Mouse (Mus musculus) lung, postnatal 36 days (tissue): ENCODE results near the gene Gm438.
"Not testable (repeated sequence)": the region's sequence is repeated elsewhere in the genome, so short reads cannot be mapped to it uniquely, and the experiment has no call there.

Source experiments
- DNase-seq: peaks from one replicate; pipeline ENCODE4 v3.0.0; 2022; ENCODE audit warnings: mixed read lengths

Gm438 gene

DNA sequence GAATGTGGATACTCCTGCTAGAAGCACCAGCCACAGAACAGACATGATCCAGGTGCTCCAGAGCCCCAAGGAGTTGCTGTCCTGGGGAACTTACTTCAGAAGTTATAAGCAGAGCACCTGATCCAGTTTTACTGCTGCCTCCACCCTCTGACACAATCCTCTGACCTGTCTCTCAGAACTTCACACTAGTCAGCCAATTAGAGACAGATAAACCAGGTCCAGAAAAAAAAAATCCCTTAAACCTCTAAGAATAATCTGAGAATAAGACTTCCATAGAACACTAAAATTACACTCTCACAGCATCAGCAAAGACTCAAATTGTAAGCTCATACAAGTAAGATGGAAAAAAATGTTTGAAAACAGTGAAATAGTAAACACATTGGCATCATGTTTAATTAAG lies at the start of gene Gm438:
TSS of gene Gm438 (minus strand) at position 101 of the 400 bp plus-strand sequence.
- no peak for DNase-seq

DNA sequence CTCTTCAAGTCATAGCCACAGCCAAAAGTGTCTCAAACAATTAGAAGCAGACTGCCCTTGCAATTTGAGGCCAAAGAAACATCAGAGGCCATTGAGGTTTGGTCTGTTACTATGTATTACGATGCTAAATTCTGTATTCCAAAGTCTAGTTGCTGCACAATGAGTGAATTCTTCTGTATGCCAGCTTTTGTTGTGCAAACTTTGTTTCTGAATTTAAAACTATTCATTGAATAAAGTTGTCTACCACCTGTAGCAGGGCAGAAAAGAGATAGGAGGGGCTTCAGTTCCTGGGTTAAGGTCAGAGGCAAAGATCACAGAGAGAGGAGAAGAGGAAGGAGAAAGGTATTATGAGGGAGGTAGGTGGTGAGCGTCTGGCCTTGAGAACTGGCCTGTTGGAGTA lies 38.3 kb upstream of the Gm438 start:
- no peak for DNase-seq

- no peak for DNase-seq
Observed at GRCm38 (mm10) chr4:144823996-144824395, 37.6 kb upstream of the Gm438 start.

- DNase-seq: not testable (repeated sequence)
Observed at GRCm38 (mm10) chr4:144807135-144807534, 20.8 kb upstream of the Gm438 start.

- DNase-seq: no peak
Observed at GRCm38 (mm10) chr4:144803633-144804032, 17.2 kb upstream of the Gm438 start.

DNA sequence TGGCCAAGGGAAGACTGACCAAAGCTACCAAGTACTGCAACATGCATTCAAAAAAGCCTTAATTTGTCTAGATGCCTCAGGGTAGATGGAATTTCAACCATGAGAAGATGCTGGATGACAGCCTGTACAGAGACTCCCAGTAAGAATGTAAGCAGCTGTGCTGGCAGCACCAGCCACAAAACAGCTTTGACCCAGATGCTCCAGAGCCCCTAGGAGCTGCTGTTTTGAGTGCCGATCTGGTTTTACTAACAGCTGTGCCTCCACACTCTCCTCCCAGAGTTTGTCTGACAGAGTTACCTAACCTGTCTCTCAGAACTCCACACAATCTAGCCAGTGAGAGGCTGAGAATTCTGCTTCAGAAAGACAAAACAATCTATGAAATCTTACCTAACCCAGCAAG lies 3.8 kb upstream of the Gm438 start:
- DNase-seq: no peak

DNA sequence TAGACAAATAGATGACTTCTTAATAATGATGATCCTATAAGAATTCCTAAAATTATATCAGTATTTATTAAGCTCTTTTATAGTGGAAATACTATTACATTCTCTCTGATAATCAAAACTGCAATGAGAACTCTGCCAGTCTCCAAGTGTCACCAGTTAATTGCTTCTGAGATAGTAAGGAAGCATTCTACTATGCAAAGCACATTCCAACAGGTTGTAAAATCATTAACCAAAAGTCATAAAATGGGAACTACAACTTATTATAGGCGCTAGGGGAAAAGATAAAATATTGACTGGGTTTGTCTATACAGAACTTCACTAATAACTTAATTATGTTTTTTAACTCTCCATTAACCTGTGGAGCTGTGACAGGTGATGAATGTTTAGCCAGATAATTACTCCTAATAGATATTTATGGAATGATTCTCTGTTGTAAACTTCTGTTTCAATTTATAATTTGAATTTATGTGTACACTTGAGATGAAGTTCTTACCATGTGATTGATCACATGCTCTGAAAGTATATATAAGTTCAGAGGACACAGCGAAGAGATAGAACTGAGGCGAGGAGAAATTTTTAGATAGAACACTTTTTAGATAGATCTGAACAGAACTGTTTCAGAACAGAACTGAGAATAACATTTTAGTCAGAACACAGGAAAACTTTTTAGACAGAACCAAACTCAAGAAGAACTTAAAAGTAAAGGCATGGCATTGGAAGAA lies 3.7 kb downstream of the Gm438 start:
- no peak for DNase-seq

DNA sequence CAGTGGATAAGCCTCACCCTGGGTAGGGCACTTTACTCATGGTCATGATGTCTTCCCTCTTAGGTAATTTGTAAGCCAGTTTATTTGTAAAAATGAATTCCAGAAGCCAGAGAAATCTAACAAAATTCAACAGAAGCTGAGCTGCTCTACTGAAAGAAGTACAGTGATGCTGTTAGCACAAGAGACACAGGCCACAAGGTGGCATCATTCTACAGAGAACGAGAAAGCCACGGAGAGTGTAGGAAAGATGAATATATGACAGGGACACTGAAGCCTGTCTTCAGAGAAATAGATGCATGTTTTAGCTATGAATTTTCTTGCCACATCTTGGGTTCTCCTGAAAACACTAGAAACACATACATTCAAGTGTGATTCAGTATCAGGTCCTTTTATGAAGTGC lies 20.7 kb downstream of the Gm438 start:
- DNase-seq: peak; percentile 56

GRCm38 (mm10) chr4:144749139-144749538 lies 37.2 kb downstream of the Gm438 start:
- no peak for DNase-seq
